Mouse (Mus musculus) bone marrow, adult 2 months (tissue): Measurements from ENCODE around the gene Sart3.

ENCODE experiments used
- CTCF ChIP-seq: fragments of 200-500 bp; IDR thresholded peaks from 2 replicates; pipeline ENCODE4 v1.5.1; 2011; ENCODE audit warnings: low read length, control low read depth; ENCODE audit not compliant: control insufficient read depth, insufficient read depth
- POLR2A ChIP-seq: fragments of 200-500 bp; IDR thresholded peaks from 2 replicates; pipeline ENCODE4 v1.6.1; 2011; ENCODE audit warnings: low read depth, mild to moderate bottlenecking, control low read depth, low read length, borderline replicate concordance; ENCODE audit not compliant: control insufficient read depth

GRCm38 (mm10) chr5:113703803-113704585 lies 68.3 kb downstream of the Sart3 start:
- TF ChIP-seq CTCF = no peak
- no peak for TF ChIP-seq POLR2A
